Mouse (Mus musculus): ENCODE data around the gene Prdm2.

Gene Prdm2

DNA sequence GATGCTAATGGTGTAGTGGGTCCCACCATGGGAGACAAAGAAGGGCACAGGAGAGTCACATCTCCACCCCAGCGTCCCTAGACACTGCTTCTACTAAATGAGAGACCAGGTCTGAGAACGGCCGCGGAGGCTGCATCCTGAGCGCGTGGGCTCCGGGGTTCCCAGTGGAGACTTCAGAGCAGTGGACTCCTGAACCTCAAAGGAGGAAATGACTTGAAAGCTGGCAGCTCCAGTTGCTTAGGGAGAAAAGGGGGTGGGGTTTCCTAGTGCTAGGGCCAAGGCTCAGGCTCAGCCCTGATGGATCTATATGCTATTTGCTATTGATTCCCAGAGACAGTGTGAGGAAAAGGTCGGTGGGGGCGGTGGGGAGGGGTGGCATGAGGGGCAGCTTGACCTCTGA is 104.2 kb downstream of the Prdm2 start:
- DNase-seq (ENCODE audit: low read depth, low spot score) = no peak

GRCm38 (mm10) chr4:143106971-143107370 is 105.8 kb downstream of the Prdm2 start:
- no peak for DNase-seq (ENCODE audit: low read depth, low spot score)

DNA sequence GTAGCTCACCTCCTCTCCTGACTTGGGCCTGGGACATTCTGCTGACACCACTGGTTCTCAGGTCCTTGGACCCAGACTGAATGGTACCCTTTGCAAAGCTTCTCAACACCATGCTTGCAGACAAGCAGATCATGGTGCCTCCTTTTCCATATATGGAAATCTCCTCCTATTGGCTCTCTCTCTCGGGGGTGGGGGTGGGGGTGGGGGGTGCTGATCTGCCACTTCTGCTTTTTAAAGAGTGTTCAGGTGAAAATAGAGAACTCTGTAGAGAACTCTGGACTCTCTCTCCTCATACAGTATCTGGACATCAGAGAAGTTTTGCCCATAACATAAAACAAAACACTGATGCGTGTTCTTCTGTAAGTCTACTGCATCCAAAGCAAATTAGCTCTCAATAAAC is 106.2 kb downstream of the Prdm2 start:
- no peak for DNase-seq (ENCODE audit: low read depth, low spot score)

- no peak for DNase-seq (ENCODE audit: low read depth, low spot score)
These were observed 108.1 kb downstream of the Prdm2 start for GRCm38 (mm10) chr4:143104739-143105138.

GRCm38 (mm10) chr4:143103811-143104210 is 109.0 kb downstream of the Prdm2 start:
- no peak for DNase-seq (ENCODE audit: low read depth, low spot score)

GRCm38 (mm10) chr4:143100157-143100556 is 112.6 kb downstream of the Prdm2 start:
- DNase-seq (ENCODE audit: low read depth, low spot score) = no peak

DNA sequence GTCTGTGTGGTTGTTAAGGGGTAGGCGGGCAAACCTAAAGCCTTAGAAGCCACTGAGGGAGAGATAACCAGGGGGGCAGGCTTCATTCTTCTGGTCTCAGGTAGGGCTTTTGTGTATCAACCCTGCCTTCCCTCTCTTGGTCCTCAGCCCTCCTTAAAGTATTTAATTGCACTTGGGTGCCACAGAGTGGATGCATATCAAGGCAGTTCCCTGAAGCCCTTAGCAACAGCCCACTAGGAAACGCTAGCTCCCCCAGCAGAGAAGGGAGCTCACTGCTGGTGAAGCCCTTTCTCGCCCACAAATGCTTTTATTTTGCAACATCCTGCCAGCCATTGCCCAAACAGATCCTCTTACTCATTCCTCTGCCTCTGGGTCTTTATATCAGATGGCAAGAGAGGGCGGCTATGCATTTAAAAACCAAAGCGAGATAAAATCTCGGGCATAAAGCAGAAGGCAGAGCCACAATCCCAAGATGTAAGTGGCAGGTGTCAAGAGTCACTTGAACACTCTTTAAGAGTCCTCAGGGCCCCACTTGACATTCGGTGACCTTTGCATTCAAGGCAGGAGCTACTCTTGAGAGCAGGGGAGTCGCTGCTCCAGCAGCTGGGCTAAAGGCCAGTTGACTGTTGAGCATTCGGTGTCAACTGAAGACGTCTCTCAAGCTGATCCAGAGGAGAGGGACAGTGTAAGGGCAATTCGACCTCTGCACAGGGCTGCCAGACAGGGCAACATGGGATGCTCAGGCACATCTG is 113.3 kb downstream of the Prdm2 start:
- DNase-seq (ENCODE audit: low read depth, low spot score) = no peak

DNA sequence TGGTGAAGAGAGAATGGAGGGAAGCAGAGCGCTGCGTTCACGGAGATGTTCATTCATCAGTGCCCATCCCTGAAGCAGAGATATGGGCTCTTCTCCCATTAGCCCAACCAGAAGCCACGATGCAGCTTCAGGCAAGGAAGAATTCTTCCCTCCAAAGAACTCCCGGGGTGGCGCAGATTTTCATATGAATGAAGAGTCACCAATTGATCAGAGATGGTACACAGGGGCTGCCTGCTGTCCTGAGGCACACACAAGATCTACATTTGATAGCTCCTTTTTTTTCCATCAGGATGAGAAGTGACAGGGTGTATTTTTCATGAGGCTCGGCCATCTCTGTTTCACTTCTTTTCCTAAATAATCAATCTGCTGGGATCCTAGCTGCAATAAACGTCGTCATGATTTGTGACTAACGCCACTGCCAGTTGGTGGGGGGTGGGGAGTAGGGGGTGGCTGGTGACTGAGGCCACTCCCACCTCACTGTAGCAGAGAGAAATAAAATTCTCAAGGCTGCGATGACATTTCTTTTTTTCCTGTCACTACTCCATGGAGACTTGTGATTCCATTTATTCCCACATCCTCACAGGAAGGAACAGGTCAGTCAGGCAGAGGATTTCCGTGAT is 120.6 kb downstream of the Prdm2 start:
- no peak for DNase-seq (ENCODE audit: low read depth, low spot score)

- DNase-seq (ENCODE audit: low read depth, low spot score) = no peak
These were observed 122.2 kb downstream of the Prdm2 start for GRCm38 (mm10) chr4:143090551-143090950.

DNA sequence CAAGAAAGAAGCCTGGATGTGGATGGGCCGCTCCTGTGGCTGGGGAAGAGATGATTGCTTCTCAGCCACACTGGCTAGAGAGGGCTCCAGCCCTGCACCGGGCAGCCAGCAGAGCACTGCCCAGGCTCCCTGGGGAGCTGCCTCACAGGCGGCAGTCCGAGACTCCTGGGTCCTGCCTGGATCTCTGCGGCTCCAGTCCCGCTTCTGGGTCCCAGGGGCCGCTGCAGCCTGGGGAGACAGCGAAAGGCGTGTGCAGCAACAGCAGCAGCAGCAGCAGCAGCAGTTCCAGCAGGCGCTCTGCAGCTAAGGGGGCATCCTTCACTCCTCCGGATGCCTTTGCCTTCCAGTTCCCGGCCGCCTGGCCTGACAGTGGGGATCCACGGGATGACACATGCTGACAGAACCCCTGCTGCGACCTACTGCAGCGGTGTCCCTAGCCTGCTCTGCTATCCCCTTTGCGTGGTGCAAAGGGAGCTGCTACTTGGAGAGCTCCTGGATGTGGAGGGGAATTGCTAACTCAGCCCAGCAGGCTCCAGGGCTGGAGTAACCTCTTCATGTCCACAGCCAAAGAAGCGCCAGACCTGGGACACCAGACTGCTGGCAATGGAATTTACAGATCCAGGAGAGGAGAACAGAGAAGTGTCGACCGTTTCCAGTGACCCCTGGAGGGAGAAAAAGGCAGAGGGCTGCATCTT is 138.6 kb downstream of the Prdm2 start:
- DNase-seq (ENCODE audit: low read depth, low spot score) = no peak

GRCm38 (mm10) chr4:143071791-143072190 is 141.0 kb downstream of the Prdm2 start:
- no peak for DNase-seq (ENCODE audit: low read depth, low spot score)

DNA sequence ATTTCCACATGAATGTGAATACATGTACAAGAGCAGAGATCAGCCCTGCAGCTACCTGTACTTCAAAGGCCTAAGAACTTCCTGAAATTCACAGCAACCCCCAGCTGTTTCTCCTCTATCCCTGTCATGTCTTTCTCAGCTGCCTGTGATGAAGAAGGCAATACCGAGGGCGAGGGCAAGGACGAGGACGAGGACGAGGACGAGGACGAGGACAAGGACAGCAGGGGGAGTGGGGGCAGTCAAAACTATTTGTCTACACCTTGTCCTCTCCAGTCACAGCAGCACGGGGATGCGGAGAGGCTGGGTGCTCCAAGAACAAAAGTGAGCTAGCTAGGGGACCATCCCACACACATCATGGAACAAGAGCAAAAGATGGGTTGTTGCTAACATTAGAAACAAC is 145.8 kb downstream of the Prdm2 start:
- no peak for DNase-seq (ENCODE audit: low read depth, low spot score)

DNA sequence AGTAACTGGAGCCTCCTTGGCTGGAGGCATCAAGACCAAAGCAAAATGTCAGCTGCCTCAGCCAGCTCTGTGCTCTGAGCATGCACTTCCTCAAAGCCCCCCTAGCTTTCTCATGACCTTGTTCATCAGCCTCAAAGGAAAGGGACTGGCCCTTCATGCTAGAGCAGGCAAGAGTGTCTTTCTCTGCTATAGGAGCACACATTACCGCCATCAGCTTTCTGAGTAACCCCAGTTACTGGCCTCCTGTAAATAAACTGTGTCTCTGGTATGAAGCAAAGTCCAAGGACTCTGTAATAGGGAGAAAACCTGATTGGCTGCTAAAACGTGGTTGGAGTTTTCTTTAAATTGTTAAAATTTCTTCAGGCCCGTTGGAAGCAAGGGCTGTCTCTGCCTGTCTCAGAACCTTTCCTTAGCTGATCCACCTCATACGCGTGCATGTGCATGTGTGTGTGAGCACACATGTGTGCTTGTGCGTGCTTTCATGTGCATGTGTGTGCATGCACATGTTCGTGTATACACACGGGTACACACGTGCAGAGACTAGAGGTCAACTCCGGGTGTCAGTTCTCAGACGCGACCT is 153.9 kb downstream of the Prdm2 start:
- no peak for DNase-seq (ENCODE audit: low read depth, low spot score)

Measured in forelimb bud, embryonic 11.5 days (tissue).